Mouse (Mus musculus) intestine, embryonic 16.5 days (tissue): Measurements from ENCODE around the gene Arl15. TPM values are rescaled to one million over a fixed set of nuclear protein-coding genes. Genes with fewer than 3 reads are reported as not detected.

ENCODE experiments used
- ATAC-seq: fragments of 200-750 bp; cut with Nextera tagmentation; 2 replicates; pipeline ENCODE4 v1.8.0; 2017; ENCODE audit warnings: moderate TSS enrichment, moderate library complexity
- H3K27ac ChIP-seq: fragments of 300-500 bp; sonication (generic); 2 replicates; pipeline ENCODE4 v1.5.1; 2014; ENCODE audit warnings: mild to moderate bottlenecking, low read length
- H3K27me3 ChIP-seq: fragments of 300-500 bp; sonication (generic); replicated peaks from 2 replicates; pipeline ENCODE4 v1.6.1; 2014; ENCODE audit warnings: low read length, control low read depth, mixed read lengths; ENCODE audit not compliant: control insufficient read depth, insufficient read depth
- H3K36me3 ChIP-seq: fragments of 300-500 bp; sonication (generic); 2 replicates; pipeline ENCODE4 v1.6.1; 2014; ENCODE audit warnings: low read length, control low read depth; ENCODE audit not compliant: control insufficient read depth, insufficient read depth
- H3K4me1 ChIP-seq: fragments of 300-500 bp; sonication (generic); 2 replicates; pipeline ENCODE4 v1.6.1; 2014; ENCODE audit warnings: low read length, control low read depth, mixed read lengths; ENCODE audit not compliant: control insufficient read depth, insufficient read depth
- H3K4me2 ChIP-seq: fragments of 300-500 bp; sonication (generic); 2 replicates; pipeline ENCODE4 v1.6.1; 2014; ENCODE audit warnings: low read depth, low read length, control low read depth
- H3K4me3 ChIP-seq: fragments of 300-500 bp; sonication (generic); 2 replicates; pipeline ENCODE4 v1.5.1; 2014; ENCODE audit warnings: mild to moderate bottlenecking, low read length
- H3K9ac ChIP-seq: fragments of 300-500 bp; sonication (generic); 2 replicates; pipeline ENCODE4 v1.6.1; 2014; ENCODE audit warnings: low read depth, low read length
- H3K9me3 ChIP-seq: fragments of 300-500 bp; sonication (generic); 2 replicates; pipeline ENCODE4 v1.6.1; 2016; ENCODE audit warnings: low read length, control low read depth; ENCODE audit not compliant: control insufficient read depth
- WGBS: fragments of 180-500 bp; shearing (Covaris S2); extraction: QIAGEN DNeasy Blood & Tissue Kit; methylation state at CpG from one replicate; pipeline ENCODE4 v1.1.7; 2014; 5-methylcytosine and 5-hydroxymethylcytosine counted together
- polyA plus RNA-seq: library from polyadenylated mRNA; unstranded; fragments of >200 nt; fragmentation: Nextera tagmentation; extraction: Ambion mirVana; gene quantifications from 2 replicates; pipeline ENCODE4 v1.2.1, GENCODE M21; 2015

Gene Arl15
- polyA plus RNA-seq, 1 experiment from 2014 or later, result 10.6 TPM

DNA sequence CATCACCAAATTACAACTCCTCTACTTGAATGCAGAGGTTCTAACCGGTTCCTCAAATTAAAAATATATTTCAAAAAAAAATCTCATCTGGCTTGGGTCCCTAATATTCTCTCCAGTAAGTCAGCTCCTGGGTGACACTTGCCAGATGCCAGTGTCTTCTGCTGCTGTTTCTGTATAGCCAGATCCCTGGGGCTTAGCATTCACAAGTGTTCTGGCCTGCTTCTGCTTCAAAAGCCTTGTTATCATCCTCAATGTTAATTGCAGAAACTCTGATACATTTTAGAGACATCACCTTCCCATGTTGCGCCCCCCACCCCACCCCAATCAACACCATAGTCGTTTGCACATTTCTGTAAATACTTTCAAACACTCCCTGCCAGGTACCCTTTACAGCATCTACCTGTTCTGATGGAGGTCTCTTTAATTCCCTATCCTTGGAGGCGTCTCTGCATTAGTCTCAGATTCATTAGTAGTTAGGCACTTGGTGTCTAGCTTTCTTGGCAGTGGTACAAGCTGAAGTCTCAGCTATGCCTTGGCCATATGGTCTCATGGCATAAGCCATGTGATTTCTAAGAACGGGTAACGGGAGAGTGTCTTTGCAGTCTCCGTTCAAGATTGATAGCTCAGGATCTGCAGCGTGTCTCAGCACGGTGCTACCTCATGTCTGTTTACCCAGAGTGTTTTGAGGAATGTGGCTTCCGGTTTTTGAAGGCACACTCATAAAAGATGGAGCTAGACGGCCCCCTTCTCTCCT is 336.4 kb downstream of the Arl15 start:
- no peaks in the 10 kb centered on the region for H3K4me1 ChIP-seq
- no peak overlapping the region for H3K4me2 ChIP-seq
- no peaks in the 10 kb centered on the region for H3K36me3 ChIP-seq
- no peak overlapping the region for H3K9ac ChIP-seq
- no peaks in the 10 kb centered on the region for H3K9me3 ChIP-seq
- H3K27ac ChIP-seq, result no peak overlapping the region
- ATAC-seq, result no peak
- no peaks in the 10 kb centered on the region for H3K27me3 ChIP-seq
- H3K4me3 ChIP-seq, result no peak overlapping the region
- WGBS, result 50% methylated on average over 11 of the region's 11 CpGs

DNA sequence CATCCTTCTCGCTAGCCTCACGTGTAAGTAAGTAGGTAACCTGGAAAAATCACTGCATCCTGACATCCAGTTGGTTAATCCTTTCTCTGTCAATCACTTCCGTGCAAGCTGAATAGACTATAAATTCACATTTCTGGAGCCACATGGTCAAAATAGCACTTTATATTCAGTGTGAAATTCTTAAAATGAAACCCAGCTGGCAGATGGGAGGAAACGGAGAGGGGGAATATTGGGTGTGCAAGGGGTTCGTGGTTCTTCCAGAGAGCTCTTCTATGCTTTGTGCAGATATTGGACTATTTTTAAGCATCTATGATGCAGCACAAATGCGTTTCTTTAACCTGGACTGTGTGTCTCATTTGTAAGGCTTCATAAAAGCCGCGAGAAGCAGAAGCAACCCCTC is 344.6 kb downstream of the Arl15 start:
- 85% methylated on average over 8 of the region's 8 CpGs for WGBS
- Histone ChIP-seq H3K36me3 (no peaks in the 10 kb centered on the region), H3K4me2 (no peak overlapping the region), H3K4me1 (no peaks in the 10 kb centered on the region), H3K9ac (no peak overlapping the region), H3K9me3 (no peaks in the 10 kb centered on the region), H3K27ac (no peak overlapping the region), H3K4me3 (no peak overlapping the region), H3K27me3 (no peaks in the 10 kb centered on the region)
- ATAC-seq, result no peak

DNA sequence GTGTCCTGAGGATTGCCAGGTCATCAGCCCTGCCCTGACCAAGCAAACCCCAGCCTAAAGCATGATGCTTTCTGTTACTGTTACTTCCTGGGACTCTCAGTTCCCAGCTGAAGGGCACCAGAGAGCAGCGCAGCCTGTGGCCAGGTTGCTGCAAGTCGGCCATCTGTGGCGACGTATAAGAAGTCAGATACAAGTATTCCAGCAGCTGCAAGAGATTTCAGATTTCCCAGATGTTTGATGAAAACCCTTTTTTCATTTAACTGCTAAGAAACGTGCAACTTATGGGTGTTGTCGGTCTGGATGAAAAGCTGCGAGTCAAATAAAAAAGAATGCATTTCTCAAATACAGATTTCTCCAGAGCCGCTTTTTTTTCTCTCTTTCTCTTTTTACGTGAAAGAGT is 345.3 kb downstream of the Arl15 start:
- WGBS, result 73% methylated on average over 9 of the region's 9 CpGs
- ATAC-seq, result no peak
- Histone ChIP-seq H3K27me3 (no peaks in the 10 kb centered on the region), H3K9me3 (no peaks in the 10 kb centered on the region), H3K36me3 (no peaks in the 10 kb centered on the region), H3K4me1 (no peaks in the 10 kb centered on the region), H3K4me2 (no peak overlapping the region), H3K27ac (no peak overlapping the region), H3K9ac (no peak overlapping the region), H3K4me3 (no peak overlapping the region)

DNA sequence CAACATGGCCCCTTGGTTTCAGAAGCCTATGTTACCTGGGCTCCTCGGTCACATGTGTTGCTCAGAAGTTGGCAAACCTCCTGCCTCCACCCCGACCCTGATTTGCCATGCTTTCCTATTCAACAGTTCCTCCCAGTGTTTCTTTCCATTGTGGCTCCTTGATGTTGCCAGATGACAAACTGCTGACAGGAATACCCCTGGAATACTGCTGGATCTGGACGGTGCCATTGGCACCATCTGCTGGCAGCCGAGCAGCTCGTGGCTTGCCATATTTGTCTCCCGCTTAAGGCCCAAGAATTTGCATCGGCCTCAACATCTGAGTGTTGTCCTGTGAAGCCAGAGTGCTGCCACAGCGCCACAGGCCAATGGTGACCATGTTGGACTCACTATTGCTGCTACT is 348.5 kb downstream of the Arl15 start:
- Histone ChIP-seq H3K36me3 (no peaks in the 10 kb centered on the region), H3K4me2 (no peak overlapping the region), H3K4me1 (no peaks in the 10 kb centered on the region), H3K27ac (no peak overlapping the region), H3K9ac (no peak overlapping the region), H3K4me3 (no peak overlapping the region), H3K9me3 (no peaks in the 10 kb centered on the region), H3K27me3 (no peaks in the 10 kb centered on the region)
- WGBS, result 88% methylated on average over 8 of the region's 8 CpGs
- no peak for ATAC-seq

DNA sequence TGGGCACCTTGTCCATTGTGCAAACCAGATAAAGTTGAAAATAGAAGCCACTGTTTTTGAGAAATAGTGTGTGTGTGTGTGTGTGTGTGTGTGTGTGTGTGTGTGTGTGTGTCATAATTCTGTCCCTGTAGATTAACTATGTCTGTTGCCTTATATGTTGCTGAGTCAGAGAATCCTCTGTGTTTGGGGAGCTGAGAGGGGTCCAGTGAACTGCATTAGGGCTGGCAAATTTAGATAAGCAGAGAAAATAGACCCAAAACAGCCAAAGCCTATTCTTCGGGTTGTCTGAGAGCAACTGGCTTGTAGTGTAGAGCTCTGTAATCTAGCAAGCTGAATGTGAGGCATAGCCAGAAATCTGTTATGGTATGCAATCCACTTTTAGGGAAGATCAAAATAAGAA is 348.9 kb downstream of the Arl15 start:
- ATAC-seq, result no peak

DNA sequence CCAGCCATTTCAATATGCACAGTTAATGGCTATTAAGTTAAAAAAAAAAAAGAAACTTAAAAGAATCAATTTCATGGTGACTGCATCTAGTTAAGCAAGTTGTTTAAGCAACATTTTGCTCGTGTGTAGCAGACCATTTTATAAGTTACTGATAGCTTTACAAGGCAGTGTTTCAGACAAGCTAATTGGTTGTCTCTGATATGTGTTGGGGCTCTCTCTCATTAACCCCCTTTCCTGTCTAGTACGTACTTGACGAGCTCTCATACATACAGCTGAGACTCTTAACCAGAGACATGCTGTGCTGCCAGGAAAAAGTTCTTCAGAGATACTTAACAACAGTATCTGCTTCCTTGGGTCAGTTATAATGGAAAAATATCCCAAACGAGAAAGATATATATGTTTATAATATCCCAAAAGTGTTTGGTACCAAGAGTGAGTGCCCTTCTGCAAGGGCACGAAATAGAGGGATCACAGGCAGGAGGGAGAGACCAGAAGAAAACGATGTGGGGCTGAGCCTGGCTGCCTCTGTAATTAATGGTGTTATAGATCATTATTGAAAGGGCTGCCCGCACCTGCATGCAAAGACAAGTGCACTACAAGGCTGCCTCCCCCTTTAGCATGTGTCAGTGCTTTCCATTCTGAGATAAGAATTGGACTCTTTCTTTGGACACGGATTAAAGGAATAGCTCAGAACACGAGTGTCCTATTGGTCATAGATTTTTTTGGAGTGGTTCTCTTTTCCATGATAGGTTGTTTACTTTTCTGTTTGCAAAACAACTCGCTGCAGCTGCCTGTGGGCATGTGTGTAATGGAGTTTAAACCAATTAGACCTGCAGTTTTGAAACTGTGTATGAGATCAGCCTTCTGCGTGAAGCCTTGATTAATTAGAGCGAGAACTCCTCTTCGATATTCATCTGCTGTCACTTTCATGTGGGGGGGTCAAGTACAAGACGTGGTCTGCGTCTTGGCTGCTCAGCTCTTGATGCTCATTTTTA is 350.0 kb downstream of the Arl15 start:
- no peaks in the 10 kb centered on the region for H3K27me3 ChIP-seq
- H3K9ac ChIP-seq, result no peak overlapping the region
- no peak for ATAC-seq
- H3K27ac ChIP-seq, result no peak overlapping the region
- H3K9me3 ChIP-seq, result no peaks in the 10 kb centered on the region
- no peaks in the 10 kb centered on the region for H3K36me3 ChIP-seq
- no peak overlapping the region for H3K4me3 ChIP-seq
- no peak overlapping the region for H3K4me2 ChIP-seq
- H3K4me1 ChIP-seq, result no peaks in the 10 kb centered on the region
- 59% methylated on average over 15 of the region's 15 CpGs for WGBS

More for the DNA sequence above, 348.9 kb downstream of the Arl15 start:
- Histone ChIP-seq H3K36me3 (no peaks in the 10 kb centered on the region), H3K4me3 (no peak overlapping the region), H3K4me1 (no peaks in the 10 kb centered on the region), H3K9ac (no peak overlapping the region), H3K9me3 (no peaks in the 10 kb centered on the region), H3K27ac (no peak overlapping the region), H3K27me3 (no peaks in the 10 kb centered on the region), H3K4me2 (no peak overlapping the region)
- 67% methylated on average over 1 of the region's 1 CpGs for WGBS

DNA sequence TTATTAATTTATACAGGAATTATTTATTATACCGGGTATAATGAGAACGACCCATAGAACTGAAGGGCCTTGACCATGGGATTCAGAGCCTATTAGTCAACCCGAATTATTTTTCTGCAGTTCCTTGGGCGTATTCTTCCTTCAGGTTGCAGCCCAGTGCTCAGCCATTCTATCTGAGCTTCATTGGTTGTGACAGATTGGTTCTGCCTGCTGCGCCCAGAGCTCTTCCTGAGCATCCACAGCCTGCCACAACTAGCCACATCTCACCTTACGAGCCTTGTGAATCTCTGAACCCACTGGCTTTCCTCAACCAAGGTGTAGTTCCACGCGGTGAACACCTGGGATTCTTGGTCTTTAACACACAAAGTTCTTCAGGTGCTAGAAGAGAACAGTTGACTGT is 350.9 kb downstream of the Arl15 start:
- ATAC-seq, result no peak
- Histone ChIP-seq H3K36me3 (no peaks in the 10 kb centered on the region), H3K27me3 (no peaks in the 10 kb centered on the region), H3K9ac (no peak overlapping the region), H3K27ac (no peak overlapping the region), H3K4me3 (no peak overlapping the region), H3K4me2 (no peak overlapping the region), H3K4me1 (no peaks in the 10 kb centered on the region), H3K9me3 (no peaks in the 10 kb centered on the region)
- 92% methylated on average over 8 of the region's 8 CpGs for WGBS

DNA sequence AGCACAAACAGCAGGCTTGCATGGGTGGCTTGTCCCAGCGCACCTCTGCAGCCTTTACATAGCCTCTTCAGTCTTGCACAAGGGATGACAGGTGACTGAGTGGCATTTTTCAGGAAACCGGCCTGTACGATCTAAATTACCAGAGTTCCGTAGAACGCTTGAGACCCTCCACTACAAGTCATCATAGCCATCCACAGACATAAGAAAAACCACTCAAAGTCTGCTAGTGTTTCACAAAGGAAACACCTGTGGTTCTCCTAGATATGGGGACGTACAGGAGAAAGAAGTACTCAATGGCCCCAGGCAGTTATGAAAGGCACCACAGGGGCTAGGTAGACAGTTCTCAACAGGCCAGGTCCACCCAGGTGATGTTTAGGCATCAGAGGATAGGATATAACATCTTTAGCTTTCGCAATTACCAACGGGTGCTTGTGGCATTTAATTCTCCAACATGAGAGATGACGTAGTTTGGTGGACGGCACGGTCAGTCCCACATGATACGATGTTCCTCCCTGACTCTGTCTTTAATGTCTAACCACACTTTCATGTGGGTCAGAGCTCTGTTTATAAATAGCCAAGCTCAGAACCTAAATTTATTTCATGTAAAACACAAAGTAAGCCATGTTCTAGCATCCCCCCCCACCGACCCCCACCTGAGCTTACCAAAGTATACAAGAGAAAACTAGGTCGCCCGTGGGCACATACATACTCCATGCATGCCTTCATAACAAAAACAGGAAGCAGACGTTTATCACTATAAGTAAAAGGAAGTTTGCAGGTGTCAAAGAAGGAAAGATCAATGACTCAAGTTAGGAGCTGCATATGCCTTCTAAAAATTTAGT is 356.8 kb downstream of the Arl15 start:
- no peak overlapping the region for H3K4me2 ChIP-seq
- no peak overlapping the region for H3K9ac ChIP-seq
- no peak overlapping the region for H3K4me3 ChIP-seq
- H3K27ac ChIP-seq, result no peak overlapping the region
- no peaks in the 10 kb centered on the region for H3K4me1 ChIP-seq
- no peak for ATAC-seq
- no peaks in the 10 kb centered on the region for H3K9me3 ChIP-seq
- 82% methylated on average over 16 of the region's 16 CpGs for whole genome bisulfite sequencing
- no peaks in the 10 kb centered on the region for H3K27me3 ChIP-seq
- no peaks in the 10 kb centered on the region for H3K36me3 ChIP-seq

DNA sequence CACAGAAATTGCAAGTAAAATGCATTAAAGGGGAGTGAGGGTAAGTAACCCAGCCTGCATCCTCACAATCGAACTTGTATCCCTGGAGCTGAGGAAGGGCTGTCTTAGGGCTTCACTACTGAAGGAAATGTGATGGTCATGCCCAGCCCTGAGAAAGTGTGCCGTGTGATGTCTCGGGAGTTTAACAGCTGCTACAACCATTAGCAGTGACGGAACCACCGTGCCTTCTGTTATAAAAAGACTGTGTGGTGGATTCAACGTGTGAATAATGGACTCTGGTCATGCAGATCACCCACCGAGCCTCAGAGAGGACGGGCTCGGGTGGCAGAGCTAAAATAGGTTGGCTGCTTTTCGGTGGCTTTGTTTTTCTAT is 357.4 kb downstream of the Arl15 start:
- H3K4me2 ChIP-seq, result no peak overlapping the region
- H3K27me3 ChIP-seq, result no peaks in the 10 kb centered on the region
- no peak for ATAC-seq
- H3K27ac ChIP-seq, result no peak overlapping the region
- WGBS, result 72% methylated on average over 10 of the region's 10 CpGs
- no peak overlapping the region for H3K4me3 ChIP-seq
- no peak overlapping the region for H3K9ac ChIP-seq
- H3K4me1 ChIP-seq, result peaks cover under 1% of the 10 kb centered on the region; the same call in 1 of the 2 replicates
- H3K9me3 ChIP-seq, result no peaks in the 10 kb centered on the region
- H3K36me3 ChIP-seq, result no peaks in the 10 kb centered on the region
